Mouse (Mus musculus) left cerebral cortex, postnatal 14 days (tissue): ENCODE measurements around the gene Lif. TPM values are rescaled to one million over a fixed set of nuclear protein-coding genes. Genes with fewer than 3 reads are reported as not detected.

Experiments used
- DNase-seq, 2 experiments: peaks; one replicate each; pipeline ENCODE4 v3.0.0; 2021 to 2022; ENCODE audit warnings: low spot score in 2 of 2, mixed read lengths in 1 of 2
- intact Hi-C: fragments of 180-260 bp; cut with DNase I; formaldehyde crosslinking; loops from one replicate; pipeline ENCODE4 v1.15.1; 2025
- total RNA-seq, 2 experiments: library from RNA; stranded (reverse); gene quantifications; 2 replicates each; pipeline ENCODE4 v1.2.3; 2021

The Lif gene
- total RNA-seq, 2 experiments from 2014 or later: 0.15 to 0.59 TPM

- no peak for DNase-seq
- intact Hi-C loops: no loop called here
These were observed 30.6 kb upstream of the Lif start for GRCm38 (mm10) chr11:4226569-4227325.

- intact Hi-C loops: no loop called here
- DNase-seq: no peak
These were observed 28.9 kb upstream of the Lif start for GRCm38 (mm10) chr11:4228463-4228862.

- intact Hi-C loops: no loop called here
These were observed 27.5 kb upstream of the Lif start for GRCm38 (mm10) chr11:4229841-4230240.

GRCm38 (mm10) chr11:4231435-4231834, 25.9 kb upstream of the Lif start:
- DNase-seq: no peak
- intact Hi-C loops: no loop called here

More at GRCm38 (mm10) chr11:4229841-4230240, 27.5 kb upstream of the Lif start:
- DNase-seq: no peak

GRCm38 (mm10) chr11:4232644-4233043, 24.7 kb upstream of the Lif start:
- no peak for DNase-seq

GRCm38 (mm10) chr11:4235052-4235655, 22.2 kb upstream of the Lif start:
- intact Hi-C loops: no loop called here
- DNase-seq: no peak

More at GRCm38 (mm10) chr11:4232644-4233043, 24.7 kb upstream of the Lif start:
- intact Hi-C loops: no loop called here

- intact Hi-C loops: no loop called here
- no peak for DNase-seq
These were observed 21.5 kb upstream of the Lif start, which contains the start of gene Osm for GRCm38 (mm10) chr11:4235665-4236545. Osm (plus strand) TSS chr11:4236420.

- DNase-seq: no peak
- intact Hi-C loops: no loop called here
These were observed 20.8 kb upstream of the Lif start for GRCm38 (mm10) chr11:4236546-4237067.

- intact Hi-C loops: no loop called here
- no peak for DNase-seq
These were observed 19.9 kb upstream of the Lif start for GRCm38 (mm10) chr11:4237389-4237912.

GRCm38 (mm10) chr11:4238167-4238566, 19.2 kb upstream of the Lif start:
- no peak for DNase-seq
- intact Hi-C loops: no loop called here

- intact Hi-C loops: no loop called here
- DNase-seq: no peak
These were observed 17.7 kb upstream of the Lif start for GRCm38 (mm10) chr11:4239691-4240090.

GRCm38 (mm10) chr11:4240151-4240550, 17.2 kb upstream of the Lif start:
- intact Hi-C loops: no loop called here
- DNase-seq: no peak

- no peak for DNase-seq
These were observed 16.2 kb upstream of the Lif start for GRCm38 (mm10) chr11:4241180-4241579.

GRCm38 (mm10) chr11:4246126-4246525, 11.2 kb upstream of the Lif start:
- DNase-seq: no peak
- intact Hi-C loops: no loop called here

More at GRCm38 (mm10) chr11:4241180-4241579, 16.2 kb upstream of the Lif start:
- intact Hi-C loops: no loop called here

GRCm38 (mm10) chr11:4246623-4247022, 10.7 kb upstream of the Lif start:
- intact Hi-C loops: no loop called here
- DNase-seq: no peak

GRCm38 (mm10) chr11:4247201-4247959, 10.0 kb upstream of the Lif start:
- no peak for DNase-seq
- intact Hi-C loops: no loop called here

- no peak for DNase-seq
- intact Hi-C loops: no loop called here
These were observed 8.2 kb upstream of the Lif start for GRCm38 (mm10) chr11:4249151-4249550.

GRCm38 (mm10) chr11:4250290-4250689, 7.1 kb upstream of the Lif start:
- intact Hi-C loops: loop anchor here (10.0 kb wide), 1 partner anchor 615 kb away; no protein-coding TSS in a partner anchor
- DNase-seq: no peak

- intact Hi-C loops: loop anchor here (10.0 kb wide), 1 partner anchor 613 kb away; no protein-coding TSS in a partner anchor
- DNase-seq: no peak
These were observed 6.0 kb upstream of the Lif start for GRCm38 (mm10) chr11:4251376-4251775.
